Mouse (Mus musculus): ENCODE data around the gene Acod1.

DNA sequence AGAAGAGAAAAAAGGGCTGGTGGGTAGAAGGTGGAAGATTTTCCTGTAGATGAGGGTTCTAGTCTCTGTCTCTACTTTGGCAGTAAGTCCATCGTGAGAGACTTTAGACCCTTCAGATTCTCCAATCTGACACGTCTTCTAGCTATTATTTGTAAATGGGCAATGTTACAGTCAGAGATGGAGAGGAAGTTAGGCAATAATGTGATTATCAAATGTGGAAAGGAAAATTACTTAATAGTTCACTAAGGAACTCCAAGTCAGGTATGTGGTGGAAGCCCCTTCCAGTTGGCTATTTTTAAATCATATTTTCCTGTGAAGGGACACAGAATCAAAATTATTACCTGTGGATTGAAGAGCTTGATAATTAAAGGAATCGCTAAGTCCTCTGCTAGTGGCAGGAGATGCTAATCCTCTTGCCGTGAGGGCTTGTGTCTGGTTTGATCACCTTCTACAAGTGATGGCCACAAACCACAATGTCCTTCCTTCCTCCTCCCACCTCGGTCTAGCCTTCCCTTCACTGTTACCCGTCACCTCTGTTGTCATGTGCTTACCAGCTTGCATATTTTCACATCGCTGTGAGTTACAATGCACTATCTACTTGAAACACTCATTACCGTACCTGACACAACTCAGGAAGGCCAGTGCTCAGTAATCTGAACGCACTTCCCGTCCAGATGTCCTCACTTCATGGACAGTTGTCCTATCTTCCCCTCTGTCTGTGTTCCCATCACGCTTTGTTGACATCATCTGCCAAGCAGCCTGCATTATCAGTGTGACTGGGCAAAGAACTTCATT, 1.7 kb downstream of the Acod1 start:
- no peak for TF ChIP-seq POLR2A (IDR thresholded peaks at IDR 0.05; ENCODE audit: borderline replicate concordance, insufficient read depth, low read length)
- TF ChIP-seq CTCF (IDR thresholded peaks at IDR 0.05; ENCODE audit: borderline replicate concordance, insufficient read depth, low read depth, low read length): no peak

All from cerebellum, adult 2 months (tissue).